Mouse (Mus musculus): ENCODE data around the gene Igf2bp2.

The Igf2bp2 gene

GRCm38 (mm10) chr16:22162512-22163455, at the start of gene Igf2bp2:
Igf2bp2 (minus strand) TSS chr16:22163299.
- DNase-seq (ENCODE audit: low spot score), result peak; percentile 70

GRCm38 (mm10) chr16:22203501-22203900, 40.4 kb upstream of the Igf2bp2 start:
- no peak for DNase-seq (ENCODE audit: low spot score)

GRCm38 (mm10) chr16:22201858-22202257, 38.8 kb upstream of the Igf2bp2 start:
- no peak for DNase-seq (ENCODE audit: low spot score)

- no peak for DNase-seq (ENCODE audit: low spot score)
Measured at GRCm38 (mm10) chr16:22200476-22200875, 37.4 kb upstream of the Igf2bp2 start.

GRCm38 (mm10) chr16:22187366-22187765, 24.3 kb upstream of the Igf2bp2 start:
- DNase-seq (ENCODE audit: low spot score), result no peak

- DNase-seq (ENCODE audit: low spot score), result no peak
Measured at GRCm38 (mm10) chr16:22185411-22185810, 22.3 kb upstream of the Igf2bp2 start.

GRCm38 (mm10) chr16:22184113-22184512, 21.0 kb upstream of the Igf2bp2 start:
- no peak for DNase-seq (ENCODE audit: low spot score)

- no peak for DNase-seq (ENCODE audit: low spot score)
Measured at GRCm38 (mm10) chr16:22182286-22182685, 19.2 kb upstream of the Igf2bp2 start.

- no peak for DNase-seq (ENCODE audit: low spot score)
Measured at GRCm38 (mm10) chr16:22178793-22179192, 15.7 kb upstream of the Igf2bp2 start.

- no peak for DNase-seq (ENCODE audit: low spot score)
Measured at GRCm38 (mm10) chr16:22177999-22178398, 14.9 kb upstream of the Igf2bp2 start.

GRCm38 (mm10) chr16:22168731-22169130, 5.6 kb upstream of the Igf2bp2 start:
- DNase-seq (ENCODE audit: low spot score), result no peak

GRCm38 (mm10) chr16:22165556-22165955, 2.5 kb upstream of the Igf2bp2 start:
- peak; percentile 27 for DNase-seq (ENCODE audit: low spot score)

GRCm38 (mm10) chr16:22164446-22164845, 1.3 kb upstream of the Igf2bp2 start:
- peak; percentile 8 for DNase-seq (ENCODE audit: low spot score)

GRCm38 (mm10) chr16:22163456-22163851, 355 bp upstream of the Igf2bp2 start:
- DNase-seq (ENCODE audit: low spot score), result peak; percentile 64

- DNase-seq (ENCODE audit: low spot score), result no peak
Measured at GRCm38 (mm10) chr16:22162066-22162511, 1.0 kb downstream of the Igf2bp2 start.

GRCm38 (mm10) chr16:22161351-22162065, 1.6 kb downstream of the Igf2bp2 start:
- DNase-seq (ENCODE audit: low spot score), result peak; percentile 54

GRCm38 (mm10) chr16:22160386-22161145, 2.5 kb downstream of the Igf2bp2 start:
- DNase-seq (ENCODE audit: low spot score), result peak; percentile 33

GRCm38 (mm10) chr16:22152941-22153444, 10.1 kb downstream of the Igf2bp2 start:
- peak; percentile 35 for DNase-seq (ENCODE audit: low spot score)

GRCm38 (mm10) chr16:22151706-22152315, 11.3 kb downstream of the Igf2bp2 start:
- DNase-seq (ENCODE audit: low spot score), result peak; percentile 33

GRCm38 (mm10) chr16:22150421-22150820, 12.7 kb downstream of the Igf2bp2 start:
- peak; percentile 24 for DNase-seq (ENCODE audit: low spot score)

GRCm38 (mm10) chr16:22149659-22150345, 13.3 kb downstream of the Igf2bp2 start:
- DNase-seq (ENCODE audit: low spot score), result peak; percentile 31

Measured in testis, postnatal 10 days (tissue).